In the genomic region with DNA sequence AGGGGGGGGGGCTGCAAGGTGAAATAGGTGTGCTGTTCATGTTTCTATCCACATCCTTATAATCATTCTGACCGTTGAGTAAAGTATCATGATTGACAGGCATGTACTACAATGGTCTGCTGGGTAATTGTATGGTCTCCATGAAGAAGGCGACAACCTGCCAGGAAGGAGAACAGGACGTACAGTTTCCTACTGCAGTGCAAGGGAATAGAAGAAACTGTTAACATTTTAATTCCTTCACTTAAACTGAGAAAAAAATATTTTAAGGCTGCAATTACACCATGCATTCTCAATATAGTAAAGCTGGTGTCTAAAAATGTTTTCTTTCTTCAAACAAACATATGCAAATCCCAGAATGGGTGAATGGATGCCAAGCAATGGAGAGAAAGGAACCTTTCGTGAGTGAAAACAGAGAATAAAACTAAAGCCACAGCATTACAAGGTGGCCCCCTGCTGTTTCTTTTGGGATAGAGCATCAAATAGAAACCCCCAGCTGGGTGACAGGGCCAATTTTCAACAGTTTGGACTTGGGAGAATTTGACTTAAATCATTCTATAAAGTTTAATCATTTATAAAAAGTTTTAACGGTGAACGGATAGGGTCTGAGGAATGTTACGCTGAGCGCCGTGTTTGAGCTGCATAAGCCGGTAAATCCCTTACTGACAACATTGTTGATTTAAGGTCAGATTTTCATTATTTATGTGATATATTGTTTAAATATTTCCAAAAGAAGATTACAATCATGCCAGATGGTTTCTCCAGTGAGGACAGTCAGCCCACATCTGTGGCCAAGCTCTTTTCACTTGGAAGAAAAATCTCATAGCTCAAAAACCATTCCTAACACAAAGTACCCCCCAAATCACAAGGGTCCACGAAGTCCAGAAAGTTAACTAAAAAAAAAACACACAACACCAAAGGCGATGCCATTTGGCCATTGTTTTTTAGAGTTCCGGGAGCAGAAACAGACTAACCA, we compare ENCODE assay signal across 9 mouse cellular contexts. TPM values are rescaled to one million over a fixed set of nuclear protein-coding genes. Genes with fewer than 3 reads are reported as not detected.
DNase-seq lines count a peak whose midpoint lies in the region; ATAC-seq lines count a peak whose summit lies in the region.
"Had no signal": no experiment of that assay in that cellular context is flagged by ENCODE, and none has a peak within 500 bp of the region (broad histone marks: within the 10 kb centered on the region; RNA-seq: fewer than 3 reads in every experiment).

No protein-coding gene starts in this region.

- no peak; the same call in 1 of the 2 replicates for ATAC-seq in midbrain, embryonic 11.5 days (ENCODE audit: low FRiP score)

- no peaks in the 10 kb centered on the region for H3K27me3 ChIP-seq in midbrain, embryonic 11.5 days (ENCODE audit: control insufficient read depth, insufficient read depth, low read length)
- H3K27me3 ChIP-seq: lung, embryonic 15.5 days had no signal

- 69% methylated on average over 13 of the region's 13 CpGs for WGBS in midbrain, embryonic 11.5 days

- no peak overlapping the region for H3K27ac ChIP-seq in midbrain, embryonic 11.5 days (ENCODE audit: low read depth, low read length)
- H3K27ac ChIP-seq: lung, embryonic 15.5 days had no signal

- H3K9me3 ChIP-seq in midbrain, embryonic 11.5 days (ENCODE audit: control insufficient read depth, low read length) = no peaks in the 10 kb centered on the region
- H3K9me3 ChIP-seq: lung, embryonic 15.5 days had no signal

- no peaks in the 10 kb centered on the region for H3K36me3 ChIP-seq in midbrain, embryonic 11.5 days (ENCODE audit: control insufficient read depth, insufficient read depth, low read length)
- H3K36me3 ChIP-seq: lung, embryonic 15.5 days had no signal

- peak; percentile 53 for DNase-seq in adrenal gland, postnatal 10 days
- no peak for DNase-seq in adrenal gland, adult 8-10 months
- DNase-seq in ovary, postnatal 36 days (ENCODE audit: low spot score) = peak; percentile 6
- no peak for DNase-seq in ovary, adult 18-20 months (ENCODE audit: low spot score)
- DNase-seq in frontal cortex, postnatal 36 days (ENCODE audit: low spot score in 2 of 2) = peak; percentile 24 to 76
- DNase-seq in layer of hippocampus, adult 9-10 months (ENCODE audit: low spot score) = peak; percentile 39
- DNase-seq in midbrain, embryonic 11.5 days (ENCODE audit: low spot score, missing footprints) = peak; percentile 90
- DNase-seq in thymus, postnatal 4 days = peak; percentile 25

- no peak overlapping the region for H3K4me3 ChIP-seq in midbrain, embryonic 11.5 days (ENCODE audit: low read depth, low read length)
- H3K4me3 ChIP-seq: lung, embryonic 15.5 days had no signal

- no peak overlapping the region for H3K4me2 ChIP-seq in midbrain, embryonic 11.5 days
- H3K4me2 ChIP-seq: lung, embryonic 15.5 days had no signal

- no peak overlapping the region for H3K9ac ChIP-seq in midbrain, embryonic 11.5 days (ENCODE audit: low read length)
- H3K9ac ChIP-seq: lung, embryonic 15.5 days had no signal

- H3K4me1 ChIP-seq in midbrain, embryonic 11.5 days (ENCODE audit: control insufficient read depth, insufficient read depth, low read length) = no peaks in the 10 kb centered on the region

RNA-seq across cellular contexts. Expression of a gene that starts 19.8 kb away (rescaled TPM):
- total RNA-seq in adrenal gland, postnatal 10 days (2021) = 10 to 100 TPM; 41.0 to 57.6 TPM
- total RNA-seq in adrenal gland, adult 8-10 months (2022) = 10 to 100 TPM; 35.7 to 66.3 (median 50.8) TPM
- polyA plus RNA-seq in midbrain, embryonic 11.5 days (2014; fragmentation: Nextera tagmentation; extraction: Ambion mirVana) = 117 and 129 TPM in 2 replicates

RNA-seq across cellular contexts. Expression of a gene that starts 41.3 kb away (rescaled TPM):
- not detected for total RNA-seq in adrenal gland, postnatal 10 days (2021)
- total RNA-seq in adrenal gland, adult 8-10 months (2022) = not detected
- polyA plus RNA-seq in midbrain, embryonic 11.5 days (2014; fragmentation: Nextera tagmentation; extraction: Ambion mirVana) = 0.61 TPM in 1 of 2 replicates, not detected in the other

Comparison
In these comparisons a context has a peak if more than half of its experiments do, and no peak if none do; other contexts are left out.
1. DNase-seq: peak in adrenal gland, postnatal 10 days (single experiment), ovary, postnatal 36 days (single experiment), frontal cortex, postnatal 36 days (2 of 2), layer of hippocampus, adult 9-10 months (single experiment), midbrain, embryonic 11.5 days (single experiment) and thymus, postnatal 4 days (single experiment); none in adrenal gland, adult 8-10 months (single experiment) and ovary, adult 18-20 months (single experiment).